Mouse (Mus musculus) intestine, embryonic 15.5 days (tissue): ENCODE data around the gene Erbb4. TPM values are rescaled to one million over a fixed set of nuclear protein-coding genes. Genes with fewer than 3 reads are reported as not detected.

ENCODE experiments used
- ATAC-seq: fragments of 200-750 bp; cut with Nextera tagmentation; 2 replicates; pipeline ENCODE4 v1.8.0; 2017; ENCODE audit warnings: moderate TSS enrichment, moderate library complexity
- H3K27ac ChIP-seq: fragments of 300-500 bp; sonication (generic); 2 replicates; pipeline ENCODE4 v1.5.1; 2015; ENCODE audit warnings: mild to moderate bottlenecking, inconsistent platforms
- H3K27me3 ChIP-seq: fragments of 300-500 bp; sonication (generic); replicated peaks from 2 replicates; pipeline ENCODE4 v1.6.1; 2015; ENCODE audit warnings: inconsistent platforms
- H3K36me3 ChIP-seq: fragments of 300-500 bp; sonication (generic); 2 replicates; pipeline ENCODE4 v1.6.1; 2015; ENCODE audit warnings: inconsistent platforms
- H3K4me1 ChIP-seq: fragments of 300-500 bp; sonication (generic); replicated peaks from 2 replicates; pipeline ENCODE4 v1.6.1; 2015; ENCODE audit warnings: inconsistent platforms
- H3K4me2 ChIP-seq: fragments of 300-500 bp; sonication (generic); replicated peaks from 2 replicates; pipeline ENCODE4 v1.6.1; 2015; ENCODE audit warnings: mild to moderate bottlenecking, inconsistent platforms
- H3K4me3 ChIP-seq: fragments of 300-500 bp; sonication (generic); replicated peaks from 2 replicates; pipeline ENCODE4 v1.5.1; 2015; ENCODE audit warnings: inconsistent platforms
- H3K9ac ChIP-seq: fragments of 300-500 bp; sonication (generic); 2 replicates; pipeline ENCODE4 v1.6.1; 2015; ENCODE audit warnings: inconsistent platforms
- H3K9me3 ChIP-seq: fragments of 300-500 bp; sonication (generic); 2 replicates; pipeline ENCODE4 v1.6.1; 2016; ENCODE audit warnings: inconsistent platforms
- WGBS: fragments of 180-500 bp; shearing (Covaris S2); methylation state at CpG from one replicate; pipeline ENCODE4 v1.1.7; 2015; 5-methylcytosine and 5-hydroxymethylcytosine counted together
- polyA plus RNA-seq: library from polyadenylated mRNA; unstranded; fragments of >200 nt; fragmentation: Nextera tagmentation; extraction: Ambion mirVana; gene quantifications from 2 replicates; pipeline ENCODE4 v1.2.1, GENCODE M21; 2015

The Erbb4 gene
- polyA plus RNA-seq, 1 experiment from 2014 or later = 0.03 TPM

DNA sequence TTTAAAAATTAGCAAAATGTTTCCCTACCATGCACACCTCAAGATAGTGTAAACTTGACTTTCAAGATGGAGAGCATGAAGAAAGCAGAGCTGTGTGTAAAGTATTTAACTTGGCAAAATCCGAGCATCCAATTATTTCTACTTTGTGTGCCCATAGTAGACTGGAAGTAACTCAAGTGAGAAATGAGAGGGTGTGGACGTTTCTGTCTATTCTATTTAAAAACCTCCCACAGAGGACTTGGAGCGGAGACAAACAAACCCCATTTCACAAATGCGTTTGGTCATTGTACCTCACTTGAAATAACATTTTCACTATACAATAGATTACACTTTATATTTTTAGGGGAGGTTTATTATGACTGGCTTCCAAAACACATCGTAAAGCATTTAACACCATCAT lies 832.0 kb downstream of the Erbb4 start:
- 72% methylated on average over 5 of the region's 5 CpGs for WGBS
- H3K4me1 ChIP-seq = no peaks in the 10 kb centered on the region

DNA sequence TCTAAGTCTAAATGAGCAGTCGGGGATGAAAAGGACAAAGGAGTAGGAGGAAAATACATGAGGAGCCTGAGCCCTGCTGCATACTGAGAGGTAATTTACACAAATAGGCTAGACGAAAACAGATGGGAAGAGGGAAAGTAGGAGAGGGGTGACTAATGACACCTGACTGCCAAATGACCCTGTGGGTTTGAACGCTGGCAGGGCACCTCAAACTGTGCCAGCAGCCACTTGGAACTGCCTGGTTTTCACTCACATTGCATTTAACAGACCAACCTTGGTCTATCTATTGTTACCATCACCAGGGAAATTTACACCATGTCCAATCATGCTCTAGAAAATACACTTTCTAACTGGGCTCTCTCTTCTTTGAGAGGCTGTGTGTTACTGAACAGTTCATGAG lies 929.3 kb downstream of the Erbb4 start:
- Histone ChIP-seq H3K27ac (no peak overlapping the region), H3K4me3 (no peak overlapping the region), H3K36me3 (no peaks in the 10 kb centered on the region), H3K9me3 (no peaks in the 10 kb centered on the region), H3K27me3 (no peaks in the 10 kb centered on the region), H3K4me1 (no peaks in the 10 kb centered on the region), H3K9ac (no peak overlapping the region), H3K4me2 (no peak overlapping the region)
- no peak for ATAC-seq
- WGBS = 35% methylated on average over 3 of the region's 3 CpGs

More for the DNA sequence above, 832.0 kb downstream of the Erbb4 start:
- no peaks in the 10 kb centered on the region for H3K36me3 ChIP-seq
- H3K27ac ChIP-seq = no peak overlapping the region
- no peak for ATAC-seq
- no peak overlapping the region for H3K4me3 ChIP-seq
- no peak overlapping the region for H3K4me2 ChIP-seq
- H3K9ac ChIP-seq = no peak overlapping the region
- no peaks in the 10 kb centered on the region for H3K9me3 ChIP-seq
- H3K27me3 ChIP-seq = no peaks in the 10 kb centered on the region

DNA sequence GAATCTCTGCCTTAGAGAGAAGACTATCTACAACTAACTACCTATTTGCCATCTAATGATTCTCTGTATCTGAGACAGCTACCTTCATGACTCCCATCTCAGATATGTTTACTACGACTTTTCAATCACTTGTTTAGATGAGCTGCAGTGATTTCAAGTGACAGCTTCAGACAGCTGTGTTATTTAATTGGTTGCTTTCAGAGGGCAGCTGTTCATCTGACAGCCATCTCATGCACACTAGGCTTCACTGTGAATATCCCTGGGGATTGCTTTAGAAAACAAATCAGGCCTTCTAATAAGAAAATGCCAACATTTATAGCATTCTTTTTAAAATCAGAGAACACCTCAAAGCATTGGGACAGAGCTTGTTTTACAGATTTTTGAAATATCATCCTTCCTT lies 952.6 kb downstream of the Erbb4 start:
- H3K9me3 ChIP-seq = no peaks in the 10 kb centered on the region
- H3K4me1 ChIP-seq = no peaks in the 10 kb centered on the region
- H3K36me3 ChIP-seq = no peaks in the 10 kb centered on the region
- H3K27ac ChIP-seq = no peak overlapping the region
- WGBS = 73% methylated on average over 1 of the region's 1 CpGs
- no peak overlapping the region for H3K9ac ChIP-seq
- no peak overlapping the region for H3K4me3 ChIP-seq
- no peaks in the 10 kb centered on the region for H3K27me3 ChIP-seq
- no peak overlapping the region for H3K4me2 ChIP-seq
- ATAC-seq = no peak

DNA sequence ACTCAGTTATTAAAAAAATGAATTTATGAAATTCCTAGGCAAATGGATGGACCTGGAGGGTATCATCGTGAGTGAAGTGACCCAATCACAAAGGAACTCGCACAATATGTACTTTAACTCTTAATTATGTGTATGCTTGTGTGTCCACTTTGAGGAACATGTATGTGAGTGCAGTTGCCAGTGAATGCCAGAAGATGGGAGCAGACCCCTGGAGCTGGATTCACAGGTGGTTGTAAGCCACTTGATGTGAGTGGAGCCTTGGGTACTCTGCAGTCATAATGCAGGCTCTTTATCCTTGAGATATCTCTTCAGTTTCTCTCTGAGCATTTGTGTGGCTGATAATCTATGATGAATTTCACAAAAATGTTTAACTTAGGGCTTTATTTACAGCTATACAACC lies 957.3 kb downstream of the Erbb4 start:
- H3K27me3 ChIP-seq = no peaks in the 10 kb centered on the region
- no peak overlapping the region for H3K9ac ChIP-seq
- no peak overlapping the region for H3K4me2 ChIP-seq
- no peaks in the 10 kb centered on the region for H3K4me1 ChIP-seq
- H3K27ac ChIP-seq = no peak overlapping the region
- no peak overlapping the region for H3K4me3 ChIP-seq
- ATAC-seq = no peak
- no peaks in the 10 kb centered on the region for H3K36me3 ChIP-seq
- WGBS = 79% methylated on average over 2 of the region's 2 CpGs
- H3K9me3 ChIP-seq = no peaks in the 10 kb centered on the region

DNA sequence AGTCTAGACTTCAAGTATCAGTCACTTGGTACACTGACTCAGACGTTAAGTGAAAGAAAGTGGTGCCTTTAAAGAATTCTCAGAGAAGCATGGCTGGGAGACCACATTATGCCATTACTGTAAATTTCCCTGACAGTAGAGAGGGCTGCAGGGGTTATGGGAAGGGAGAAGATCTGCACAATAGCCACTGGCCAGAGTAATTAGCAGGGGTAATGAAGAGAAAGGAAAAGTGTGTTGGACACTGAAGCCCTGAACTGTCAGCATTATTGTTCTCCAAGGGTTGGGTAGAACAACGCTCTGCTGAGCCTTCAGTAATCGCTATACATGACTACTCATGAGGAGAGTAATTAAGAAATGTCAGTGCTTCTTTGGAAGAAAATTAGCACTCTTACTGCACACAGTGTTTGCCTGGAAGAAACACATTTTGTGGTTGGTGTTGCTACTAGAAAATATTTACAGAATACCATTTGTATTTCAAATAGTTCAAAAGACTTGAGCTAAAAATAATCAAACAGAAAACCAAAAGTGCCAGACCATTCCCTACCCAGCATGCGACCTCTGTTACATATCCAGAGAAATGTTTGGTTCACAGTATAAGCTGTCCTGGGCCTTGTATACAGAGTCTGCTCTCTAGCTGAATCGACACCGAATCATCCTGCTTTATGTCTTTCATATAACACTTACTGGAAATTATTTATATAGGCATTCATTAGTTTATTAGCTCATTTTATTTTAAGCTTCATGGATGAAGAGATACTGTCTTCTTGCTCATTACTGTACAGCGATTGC lies 965.1 kb downstream of the Erbb4 start:
- no peaks in the 10 kb centered on the region for H3K27me3 ChIP-seq
- ATAC-seq = no peak
- no peak overlapping the region for H3K9ac ChIP-seq
- no peak overlapping the region for H3K4me2 ChIP-seq
- no peaks in the 10 kb centered on the region for H3K36me3 ChIP-seq
- WGBS = 53% methylated on average over 7 of the region's 7 CpGs
- H3K4me3 ChIP-seq = no peak overlapping the region
- no peaks in the 10 kb centered on the region for H3K9me3 ChIP-seq
- no peak overlapping the region for H3K27ac ChIP-seq
- H3K4me1 ChIP-seq = no peaks in the 10 kb centered on the region

DNA sequence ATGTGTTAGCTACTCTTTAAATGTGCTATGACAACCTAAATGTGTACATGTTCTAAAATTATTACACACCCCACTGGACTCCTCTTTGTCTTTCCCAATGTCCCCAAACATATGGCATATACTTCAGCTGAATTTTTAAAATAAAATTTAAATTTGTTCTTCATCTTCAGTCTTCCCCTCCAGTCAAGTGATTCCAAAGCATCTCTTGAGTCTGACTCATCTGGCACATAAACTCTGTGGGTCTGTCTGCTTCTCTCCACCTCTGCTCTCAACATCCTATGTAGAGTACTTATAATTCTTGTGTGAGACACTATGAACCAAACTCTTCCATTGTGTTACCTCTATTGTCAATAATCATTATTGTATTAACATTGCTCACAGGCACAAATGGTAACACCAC lies 972.9 kb downstream of the Erbb4 start:
- Histone ChIP-seq H3K27ac (no peak overlapping the region), H3K36me3 (no peaks in the 10 kb centered on the region), H3K27me3 (no peaks in the 10 kb centered on the region), H3K9ac (no peak overlapping the region), H3K4me2 (no peak overlapping the region), H3K4me1 (no peaks in the 10 kb centered on the region), H3K9me3 (no peaks in the 10 kb centered on the region), H3K4me3 (no peak overlapping the region)
- no peak for ATAC-seq

DNA sequence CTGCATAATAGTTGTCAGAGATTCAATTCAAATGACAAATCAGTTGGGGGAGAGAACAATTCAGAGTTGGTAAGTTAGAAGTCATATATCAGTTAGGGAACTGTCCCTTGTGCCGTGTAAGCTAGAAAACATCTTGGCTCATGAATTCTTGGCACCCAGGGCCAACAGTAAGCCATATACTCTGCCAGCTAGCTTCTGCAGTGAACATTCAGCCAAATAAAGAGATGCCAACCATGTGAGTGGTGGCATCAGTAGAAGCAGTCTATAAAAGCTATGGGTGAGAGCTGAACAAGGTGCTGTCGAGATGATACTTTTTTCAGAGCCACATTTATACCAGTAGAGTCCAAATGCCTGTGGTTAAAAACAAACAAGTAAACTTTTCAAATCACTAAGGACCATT lies 973.4 kb downstream of the Erbb4 start:
- no peak overlapping the region for H3K4me3 ChIP-seq
- no peak overlapping the region for H3K27ac ChIP-seq
- no peaks in the 10 kb centered on the region for H3K36me3 ChIP-seq
- H3K4me1 ChIP-seq = no peaks in the 10 kb centered on the region
- no peaks in the 10 kb centered on the region for H3K27me3 ChIP-seq
- WGBS = 74% methylated on average over 2 of the region's 2 CpGs
- no peak overlapping the region for H3K4me2 ChIP-seq
- H3K9me3 ChIP-seq = no peaks in the 10 kb centered on the region
- ATAC-seq = no peak
- no peak overlapping the region for H3K9ac ChIP-seq

DNA sequence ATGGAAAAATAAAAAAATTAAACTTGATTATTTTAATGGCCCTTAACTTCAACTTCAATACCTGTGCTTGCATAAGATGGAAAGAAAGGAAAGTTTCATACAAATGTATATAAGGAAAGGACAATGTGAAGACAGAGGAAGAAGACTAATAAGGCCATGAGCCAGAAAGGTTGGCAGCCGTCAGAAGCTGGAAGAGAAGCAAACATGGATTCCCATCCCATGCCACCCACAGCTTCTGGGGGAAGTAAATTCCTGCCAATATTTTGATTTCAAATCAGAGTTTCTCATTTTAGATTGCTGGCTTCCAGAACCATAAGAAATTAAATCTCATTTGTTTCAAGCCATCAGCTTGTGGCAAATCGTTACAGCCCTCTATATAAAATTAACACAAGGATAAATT lies 984.3 kb downstream of the Erbb4 start:
- no peak for ATAC-seq
- 81% methylated on average over 2 of the region's 2 CpGs for WGBS
- Histone ChIP-seq H3K27me3 (no peaks in the 10 kb centered on the region), H3K4me3 (no peak overlapping the region), H3K4me2 (no peak overlapping the region), H3K36me3 (no peaks in the 10 kb centered on the region), H3K9ac (no peak overlapping the region), H3K27ac (no peak overlapping the region), H3K4me1 (no peaks in the 10 kb centered on the region), H3K9me3 (no peaks in the 10 kb centered on the region)

DNA sequence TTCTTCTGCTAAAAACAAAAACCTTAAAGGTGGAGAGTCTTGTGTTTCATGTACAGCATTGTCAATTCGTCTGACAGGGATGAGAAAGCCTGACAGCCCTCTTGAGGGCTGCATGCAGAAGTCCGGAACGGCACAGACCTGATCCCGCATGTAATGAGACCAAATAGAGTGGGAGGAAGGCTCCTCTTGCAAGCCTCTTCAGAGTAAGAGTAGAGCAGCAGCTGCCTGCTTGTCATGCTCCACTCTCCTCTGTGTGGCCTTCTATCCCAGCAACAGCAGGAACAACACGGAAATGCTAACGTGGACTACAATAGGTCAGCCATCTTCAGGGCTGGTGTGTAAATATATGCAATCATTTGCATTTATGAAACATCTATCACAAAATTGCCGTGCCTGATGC lies 987.5 kb downstream of the Erbb4 start:
- 80% methylated on average over 7 of the region's 7 CpGs for WGBS
- Histone ChIP-seq H3K4me1 (no peaks in the 10 kb centered on the region), H3K4me2 (no peak overlapping the region), H3K4me3 (no peak overlapping the region), H3K27ac (no peak overlapping the region), H3K9ac (no peak overlapping the region), H3K27me3 (no peaks in the 10 kb centered on the region), H3K9me3 (no peaks in the 10 kb centered on the region), H3K36me3 (no peaks in the 10 kb centered on the region)
- no peak for ATAC-seq

DNA sequence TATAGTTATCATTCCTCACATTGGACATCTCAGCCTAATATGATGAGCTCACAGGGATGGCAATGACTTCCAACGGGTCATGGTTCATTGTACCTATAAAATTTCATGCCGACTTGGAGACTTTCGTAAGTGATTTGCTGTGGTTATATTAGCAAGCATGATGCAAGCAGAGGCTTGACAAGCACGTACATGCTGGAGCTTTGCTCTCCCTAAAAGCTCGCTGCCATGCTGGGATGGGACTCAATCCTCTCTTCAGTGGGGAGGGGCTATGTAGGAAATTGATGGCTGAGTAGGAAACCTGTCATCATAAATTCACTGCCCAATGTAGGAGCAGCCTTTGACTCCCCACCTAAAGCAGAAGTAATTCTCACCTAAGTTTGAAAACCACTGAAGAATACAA lies 992.1 kb downstream of the Erbb4 start:
- Histone ChIP-seq H3K9me3 (no peaks in the 10 kb centered on the region), H3K4me3 (no peak overlapping the region), H3K9ac (no peak overlapping the region), H3K4me2 (no peak overlapping the region), H3K4me1 (no peaks in the 10 kb centered on the region), H3K27ac (no peak overlapping the region), H3K27me3 (no peaks in the 10 kb centered on the region), H3K36me3 (no peaks in the 10 kb centered on the region)
- no peak for ATAC-seq
- 80% methylated on average over 5 of the region's 5 CpGs for WGBS

DNA sequence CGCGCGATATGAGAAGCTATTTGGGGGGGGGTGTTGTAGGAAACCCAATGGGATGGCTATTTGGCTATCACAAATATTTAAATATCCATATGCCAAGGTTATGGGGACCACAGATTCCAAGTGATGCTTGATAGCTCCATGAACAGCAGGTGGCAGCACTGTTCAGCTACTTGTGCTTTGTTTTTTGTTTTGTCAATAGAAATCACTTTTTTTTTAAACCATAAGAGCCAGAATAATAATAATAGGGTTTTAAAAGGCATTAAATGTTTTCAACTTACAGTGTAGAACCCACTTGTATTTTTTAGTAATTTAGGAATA lies 1001.4 kb downstream of the Erbb4 start:
- H3K4me3 ChIP-seq = no peak overlapping the region
- WGBS = 74% methylated on average over 3 of the region's 3 CpGs
- H3K27me3 ChIP-seq = no peaks in the 10 kb centered on the region
- no peak for ATAC-seq
- no peak overlapping the region for H3K9ac ChIP-seq
- no peaks in the 10 kb centered on the region for H3K4me1 ChIP-seq
- no peaks in the 10 kb centered on the region for H3K9me3 ChIP-seq
- no peak overlapping the region for H3K27ac ChIP-seq
- H3K4me2 ChIP-seq = no peak overlapping the region
- no peaks in the 10 kb centered on the region for H3K36me3 ChIP-seq

DNA sequence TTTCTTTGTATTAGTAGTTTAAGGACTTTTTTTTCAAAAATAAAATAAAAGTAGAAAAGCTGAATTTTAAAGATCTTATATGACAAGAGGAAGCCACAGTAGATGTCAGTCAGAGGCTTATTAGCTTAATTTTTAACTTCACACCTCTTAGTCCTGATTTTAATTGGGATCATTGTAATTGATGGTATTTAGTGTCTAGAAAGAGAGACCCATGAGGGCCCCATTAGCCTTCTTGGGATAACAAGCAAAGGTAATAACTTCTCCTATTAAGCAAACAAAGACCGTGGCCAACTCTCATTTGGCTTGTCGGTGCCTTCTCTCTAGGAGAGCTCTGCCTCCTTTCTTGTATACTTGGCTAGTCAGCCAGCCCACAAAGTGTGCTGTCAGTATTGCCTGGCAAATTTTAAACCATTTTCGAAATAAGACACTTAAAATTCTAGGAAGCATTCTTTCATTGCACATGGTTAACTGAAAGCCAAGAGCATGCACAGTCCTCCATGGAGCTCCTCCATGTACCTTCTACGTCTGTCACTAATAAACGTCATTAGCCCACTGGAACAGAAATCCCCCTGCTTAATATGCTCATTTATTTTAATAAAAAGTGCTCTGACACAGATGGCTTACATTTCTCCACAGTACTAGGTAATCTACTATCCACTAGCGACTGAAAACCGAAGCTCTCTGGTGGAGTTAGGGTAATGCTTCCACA lies 1001.9 kb downstream of the Erbb4 start:
- no peak overlapping the region for H3K4me2 ChIP-seq
- no peak overlapping the region for H3K27ac ChIP-seq
- H3K36me3 ChIP-seq = no peaks in the 10 kb centered on the region
- H3K27me3 ChIP-seq = no peaks in the 10 kb centered on the region
- H3K9me3 ChIP-seq = no peaks in the 10 kb centered on the region
- H3K4me1 ChIP-seq = no peaks in the 10 kb centered on the region
- no peak overlapping the region for H3K9ac ChIP-seq
- no peak overlapping the region for H3K4me3 ChIP-seq
- 67% methylated on average over 7 of the region's 7 CpGs for WGBS
- no peak for ATAC-seq

DNA sequence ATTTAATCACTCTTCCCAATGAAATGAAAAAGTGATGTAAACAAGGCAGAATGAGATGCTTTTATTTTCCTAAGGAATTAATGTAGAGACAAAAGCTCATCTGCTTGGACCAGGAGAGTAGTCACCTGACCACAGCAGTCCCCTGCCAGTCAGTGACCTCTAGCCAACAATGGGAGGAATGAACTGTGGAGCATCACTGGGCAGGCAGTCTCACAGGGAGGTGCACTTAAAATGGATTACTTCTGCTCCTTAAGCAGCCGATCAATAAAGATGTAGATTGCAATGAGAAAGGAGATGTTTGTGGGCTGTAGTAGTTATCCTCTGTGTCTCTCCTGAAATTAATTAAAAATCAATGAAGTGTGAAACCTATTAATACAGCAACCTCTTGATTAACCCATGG lies 1018.2 kb downstream of the Erbb4 start:
- Histone ChIP-seq H3K27ac (no peak overlapping the region), H3K36me3 (no peaks in the 10 kb centered on the region), H3K27me3 (no peaks in the 10 kb centered on the region), H3K4me2 (no peak overlapping the region), H3K9ac (no peak overlapping the region), H3K4me1 (no peaks in the 10 kb centered on the region), H3K4me3 (no peak overlapping the region), H3K9me3 (no peaks in the 10 kb centered on the region)
- ATAC-seq = no peak
- WGBS = 86% methylated on average over 1 of the region's 1 CpGs
